Comparison of ENCODE assay signal across 19 mouse cellular contexts in genomic region chr1:185112017-185112399, GRCm38 (mm10).
DNase-seq lines count a peak whose midpoint lies in the region; ATAC-seq and TF ChIP-seq lines count a peak whose summit lies in the region.
"Had no signal": no experiment of that assay in that cellular context is flagged by ENCODE, and none has a peak within 500 bp of the region (broad histone marks: within the 10 kb centered on the region; RNA-seq: fewer than 3 reads in every experiment).

No protein-coding gene starts in this region.

- no peak for DNase-seq in embryonic facial prominence, embryonic 10.5 days (ENCODE audit: low spot score)
- no peak for DNase-seq in forebrain, postnatal 0 days
- peak; percentile 31 for DNase-seq in kidney, postnatal 0 days (ENCODE audit: low spot score)
- no peak for DNase-seq in kidney, adult 9 months
- DNase-seq in lung, postnatal 36 days = no peak
- DNase-seq: adrenal gland, adult 8-10 months; adrenal gland, postnatal 25 days; cerebellum, adult 11-12 months; cerebellum, adult 8-10 months; cerebellum, postnatal 36 days; embryo, embryonic 11 days had no signal

- H3K4me2 ChIP-seq in embryonic facial prominence, embryonic 15.5 days (replicated peaks) = no peak overlapping the region
- H3K4me2 ChIP-seq in forebrain, postnatal 0 days (ENCODE audit: low read depth) = no peak overlapping the region
- no peak overlapping the region for H3K4me2 ChIP-seq in forebrain, embryonic 13.5 days
- H3K4me2 ChIP-seq in kidney, postnatal 0 days (ENCODE audit: low read length) = no peak overlapping the region
- H3K4me2 ChIP-seq in lung, embryonic 16.5 days (ENCODE audit: low read depth, low read length) = 0 out of 2 replicates have a peak overlapping the region, but pooled peaks have one; percentile 23
- H3K4me2 ChIP-seq: heart, embryonic 11.5 days; hindbrain, embryonic 12.5 days; hindbrain, embryonic 15.5 days had no signal

- H3K4me3 ChIP-seq in embryonic facial prominence, embryonic 15.5 days (replicated peaks) = no peak overlapping the region
- H3K4me3 ChIP-seq in embryonic facial prominence, embryonic 10.5 days = no peak overlapping the region
- H3K4me3 ChIP-seq in forebrain, postnatal 0 days (ENCODE audit: low read depth, low read length) = no peak overlapping the region
- no peak overlapping the region for H3K4me3 ChIP-seq in forebrain, embryonic 13.5 days
- no peak overlapping the region for H3K4me3 ChIP-seq in kidney, postnatal 0 days (replicated peaks; ENCODE audit: low read depth, low read length)
- H3K4me3 ChIP-seq in lung, embryonic 16.5 days (ENCODE audit: low read length) = no peak overlapping the region
- H3K4me3 ChIP-seq: gastrocnemius, adult 2 months; hindbrain, embryonic 12.5 days; hindbrain, embryonic 15.5 days had no signal

- H3K36me3 ChIP-seq in embryonic facial prominence, embryonic 15.5 days = no peaks in the 10 kb centered on the region
- H3K36me3 ChIP-seq in embryonic facial prominence, embryonic 10.5 days (replicated peaks) = no peaks in the 10 kb centered on the region
- H3K36me3 ChIP-seq in forebrain, postnatal 0 days (ENCODE audit: insufficient read depth) = no peaks in the 10 kb centered on the region
- no peaks in the 10 kb centered on the region for H3K36me3 ChIP-seq in forebrain, embryonic 13.5 days (ENCODE audit: poor library complexity, severe bottlenecking)
- no peaks in the 10 kb centered on the region for H3K36me3 ChIP-seq in kidney, postnatal 0 days (ENCODE audit: insufficient read depth, low read length)
- no peaks in the 10 kb centered on the region for H3K36me3 ChIP-seq in lung, embryonic 16.5 days (ENCODE audit: control insufficient read depth, insufficient read depth, low read length)
- H3K36me3 ChIP-seq: hindbrain, embryonic 12.5 days; hindbrain, embryonic 15.5 days had no signal

- TF ChIP-seq CTCF in forebrain, postnatal 0 days (IDR thresholded peaks at IDR 0.05; ENCODE audit: low read depth) = no peak
- TF ChIP-seq CTCF in kidney, postnatal 0 days (IDR thresholded peaks at IDR 0.05; ENCODE audit: low read depth) = no peak

- H3K27me3 ChIP-seq in embryonic facial prominence, embryonic 15.5 days = no peaks in the 10 kb centered on the region
- no peaks in the 10 kb centered on the region for H3K27me3 ChIP-seq in embryonic facial prominence, embryonic 10.5 days (replicated peaks; ENCODE audit: low read depth, poor library complexity, severe bottlenecking)
- no peaks in the 10 kb centered on the region for H3K27me3 ChIP-seq in forebrain, postnatal 0 days (ENCODE audit: insufficient read depth, low read length)
- no peaks in the 10 kb centered on the region for H3K27me3 ChIP-seq in forebrain, embryonic 13.5 days
- no peaks in the 10 kb centered on the region for H3K27me3 ChIP-seq in kidney, postnatal 0 days (ENCODE audit: insufficient read depth, low read length)
- no peaks in the 10 kb centered on the region for H3K27me3 ChIP-seq in lung, embryonic 16.5 days (ENCODE audit: control insufficient read depth, insufficient read depth, low read depth, low read length)
- H3K27me3 ChIP-seq: hindbrain, embryonic 12.5 days; hindbrain, embryonic 15.5 days had no signal

- ATAC-seq in embryonic facial prominence, embryonic 15.5 days (ENCODE audit: insufficient number of reproducible peaks, low FRiP score, low TSS enrichment, low read depth) = no peak
- ATAC-seq in forebrain, postnatal 0 days = peak; percentile 40
- ATAC-seq in forebrain, embryonic 13.5 days = no peak
- no peak for ATAC-seq in kidney, postnatal 0 days (replicated peaks; ENCODE audit: low FRiP score, low read depth)
- peak; percentile 65; the same call in 1 of the 2 replicates for ATAC-seq in lung, embryonic 16.5 days (ENCODE audit: low read depth)
- ATAC-seq: activated CD4-positive, CD25-positive, alpha-beta regulatory T cell, adult 4 months had no signal

- H3K27ac ChIP-seq in embryonic facial prominence, embryonic 15.5 days (replicated peaks) = peak overlapping the region; percentile 24; the same call in 1 of the 2 replicates
- no peak overlapping the region for H3K27ac ChIP-seq in embryonic facial prominence, embryonic 10.5 days (replicated peaks)
- no peak overlapping the region for H3K27ac ChIP-seq in forebrain, postnatal 0 days (ENCODE audit: low read depth, low read length)
- no peak overlapping the region for H3K27ac ChIP-seq in forebrain, embryonic 13.5 days
- no peak overlapping the region for H3K27ac ChIP-seq in kidney, postnatal 0 days
- H3K27ac ChIP-seq in lung, embryonic 16.5 days (ENCODE audit: low read length) = peak overlapping the region; percentile 48
- H3K27ac ChIP-seq: gastrocnemius, adult 2 months; hindbrain, embryonic 12.5 days; hindbrain, embryonic 15.5 days had no signal

- H3K9me3 ChIP-seq in embryonic facial prominence, embryonic 15.5 days (replicated peaks) = no peaks in the 10 kb centered on the region
- H3K9me3 ChIP-seq in embryonic facial prominence, embryonic 10.5 days = no peaks in the 10 kb centered on the region
- no peaks in the 10 kb centered on the region for H3K9me3 ChIP-seq in forebrain, postnatal 0 days (ENCODE audit: low read length)
- no peaks in the 10 kb centered on the region for H3K9me3 ChIP-seq in forebrain, embryonic 13.5 days (replicated peaks)
- H3K9me3 ChIP-seq in kidney, postnatal 0 days (replicated peaks; ENCODE audit: low read length) = 0 out of 2 replicates have a peak, but pooled peaks cover 3% of the 10 kb centered on the region
- H3K9me3 ChIP-seq in lung, embryonic 16.5 days (ENCODE audit: control insufficient read depth, low read length) = no peaks in the 10 kb centered on the region
- H3K9me3 ChIP-seq: hindbrain, embryonic 12.5 days; hindbrain, embryonic 15.5 days had no signal

- peaks cover 10% of the 10 kb centered on the region for H3K4me1 ChIP-seq in embryonic facial prominence, embryonic 15.5 days
- H3K4me1 ChIP-seq in embryonic facial prominence, embryonic 10.5 days = no peaks in the 10 kb centered on the region
- H3K4me1 ChIP-seq in forebrain, postnatal 0 days (ENCODE audit: insufficient read depth) = no peaks in the 10 kb centered on the region
- peaks cover 6% of the 10 kb centered on the region; the same call in 1 of the 2 replicates for H3K4me1 ChIP-seq in forebrain, embryonic 13.5 days
- no peaks in the 10 kb centered on the region for H3K4me1 ChIP-seq in kidney, postnatal 0 days (replicated peaks; ENCODE audit: insufficient read depth, low read length)
- H3K4me1 ChIP-seq in lung, embryonic 16.5 days (replicated peaks; ENCODE audit: control insufficient read depth, insufficient read depth, low read length) = no peaks in the 10 kb centered on the region; the same call in 1 of the 2 replicates
- H3K4me1 ChIP-seq: hindbrain, embryonic 12.5 days had no signal

- 45% methylated on average over 4 of the region's 4 CpGs for WGBS in embryonic facial prominence, embryonic 15.5 days
- WGBS in embryonic facial prominence, embryonic 10.5 days = 76% methylated on average over 4 of the region's 4 CpGs
- WGBS in forebrain, postnatal 0 days = 49% methylated on average over 4 of the region's 4 CpGs
- 73% methylated on average over 4 of the region's 4 CpGs for WGBS in forebrain, embryonic 13.5 days
- WGBS in kidney, postnatal 0 days = 43% methylated on average over 4 of the region's 4 CpGs
- WGBS in lung, embryonic 16.5 days = 49% methylated on average over 4 of the region's 4 CpGs

- H3K9ac ChIP-seq in embryonic facial prominence, embryonic 15.5 days = no peak overlapping the region
- no peak overlapping the region for H3K9ac ChIP-seq in forebrain, postnatal 0 days
- no peak overlapping the region for H3K9ac ChIP-seq in forebrain, embryonic 13.5 days
- H3K9ac ChIP-seq in kidney, postnatal 0 days (ENCODE audit: low read depth, low read length) = no peak overlapping the region
- H3K9ac ChIP-seq in lung, embryonic 16.5 days (ENCODE audit: low read length) = peak overlapping the region; percentile 39; the same call in 1 of the 2 replicates
- H3K9ac ChIP-seq: hindbrain, embryonic 12.5 days; hindbrain, embryonic 15.5 days had no signal

Comparison
In these comparisons a context has a peak if more than half of its experiments do, and no peak if none do; other contexts are left out.
1. ATAC-seq: peak in forebrain, postnatal 0 days (single experiment) and lung, embryonic 16.5 days (single experiment); none in embryonic facial prominence, embryonic 15.5 days (single experiment), forebrain, embryonic 13.5 days (single experiment) and kidney, postnatal 0 days (single experiment).
2. H3K27ac ChIP-seq: peak in embryonic facial prominence, embryonic 15.5 days (single experiment) and lung, embryonic 16.5 days (single experiment); none in embryonic facial prominence, embryonic 10.5 days (single experiment), forebrain, postnatal 0 days (single experiment), forebrain, embryonic 13.5 days (single experiment) and kidney, postnatal 0 days (single experiment).